Mouse (Mus musculus): ENCODE measurements around the gene Syngr1. TPM values are rescaled to one million over a fixed set of nuclear protein-coding genes. Genes with fewer than 3 reads are reported as not detected.
"Not testable (repeated sequence)": the region's sequence is repeated elsewhere in the genome, so short reads cannot be mapped to it uniquely, and the experiment has no call there.

The Syngr1 gene
- total RNA-seq, 2 experiments from 2014 or later: 46.1 to 46.4 TPM

DNA sequence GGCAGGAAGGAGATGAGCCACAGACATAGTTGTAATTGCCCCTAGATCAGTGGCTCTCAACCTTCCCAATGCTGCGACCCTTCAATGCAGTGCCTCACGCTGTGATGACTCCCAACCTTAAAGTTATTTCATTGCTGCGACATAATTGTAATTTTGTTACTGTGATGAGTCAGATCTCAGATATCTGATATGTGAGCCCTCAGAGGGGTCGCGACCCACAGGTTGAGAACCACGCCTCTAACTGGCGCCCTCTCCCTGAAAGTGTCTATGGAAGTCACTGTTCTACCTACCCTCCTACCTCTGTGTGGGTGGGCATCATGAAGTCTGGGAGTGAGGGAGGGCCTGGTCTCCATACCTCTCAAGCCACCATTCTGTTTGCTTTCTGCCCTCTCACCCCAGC is 23.3 kb downstream of the Syngr1 start:
- no peak overlapping the region for H3K27ac ChIP-seq
- no peak for DNase-seq
- TF ChIP-seq CTCF (IDR thresholded peaks at IDR 0.05): no peak
- intact Hi-C loops (cut with DNase I): no loop called here
- H3K4me3 ChIP-seq: no peak overlapping the region

DNA sequence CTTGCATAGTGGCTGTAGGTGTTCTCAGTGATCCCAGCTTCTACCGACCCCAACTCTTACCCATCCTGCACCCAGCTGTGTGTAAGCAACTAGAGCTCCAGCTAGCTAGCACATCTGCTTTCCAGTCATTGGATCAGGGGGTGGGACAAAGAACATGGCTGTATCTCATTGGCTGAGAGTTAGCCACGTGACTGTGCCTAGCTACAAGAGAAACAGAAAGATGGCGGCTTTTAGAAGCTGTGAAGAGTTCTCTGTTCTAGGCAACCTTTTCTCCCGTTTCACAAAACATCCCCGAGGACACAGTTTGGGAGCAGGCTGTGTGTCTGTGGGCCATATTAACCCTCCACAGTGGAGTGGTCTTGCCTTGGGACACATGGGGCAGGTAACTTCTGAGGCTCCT is 24.1 kb downstream of the Syngr1 start:
- no peak overlapping the region for H3K27ac ChIP-seq
- intact Hi-C loops (cut with DNase I): no loop called here
- DNase-seq: no peak
- TF ChIP-seq CTCF (IDR thresholded peaks at IDR 0.05): no peak
- H3K4me3 ChIP-seq: no peak overlapping the region

DNA sequence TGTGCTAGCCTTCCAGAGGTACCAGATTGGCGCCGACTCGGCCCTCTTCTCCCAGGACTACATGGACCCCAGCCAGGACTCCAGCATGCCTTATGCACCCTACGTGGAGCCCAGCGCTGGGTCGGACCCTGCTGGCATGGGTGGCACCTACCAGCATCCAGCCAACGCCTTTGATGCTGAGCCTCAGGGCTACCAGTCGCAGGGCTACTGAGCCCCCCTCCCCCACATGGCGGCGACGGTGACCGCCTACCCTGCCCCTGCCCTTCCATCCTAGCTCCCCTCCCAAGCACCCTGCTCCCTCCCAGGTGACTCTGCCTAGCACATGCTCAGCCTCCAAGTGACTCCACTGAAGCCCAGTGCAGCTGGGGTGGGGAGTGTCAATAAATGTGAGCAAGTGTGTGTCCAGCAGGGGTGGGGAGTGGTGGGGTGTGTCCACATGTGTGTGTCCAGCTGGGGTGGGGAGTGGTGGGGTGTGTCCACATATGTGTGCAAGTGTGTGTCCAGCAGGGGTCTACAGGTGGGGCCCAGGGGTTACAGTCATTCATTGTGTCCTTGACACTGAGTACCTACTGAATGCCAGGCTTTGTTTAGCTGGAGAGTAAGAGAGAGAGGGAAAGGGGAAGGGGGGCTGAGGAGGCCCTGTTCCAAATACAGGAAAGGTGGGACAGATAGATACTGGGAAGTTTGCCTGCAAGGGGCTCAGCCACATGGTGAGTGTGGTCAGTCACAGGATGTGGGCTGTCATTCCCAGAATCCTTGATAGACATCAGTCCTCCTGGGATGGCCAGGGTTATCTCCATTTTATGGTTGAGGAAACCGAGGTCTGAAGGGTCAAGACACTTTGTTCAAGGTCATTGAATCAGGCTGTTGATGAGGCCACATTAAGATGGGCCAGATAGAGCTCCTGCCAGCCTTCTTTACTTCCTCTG is 25.0 kb downstream of the Syngr1 start:
- peak; percentile 14 for DNase-seq
- TF ChIP-seq CTCF (IDR thresholded peaks at IDR 0.05): no peak
- Histone ChIP-seq H3K4me3 (no peak overlapping the region), H3K27ac (no peak overlapping the region)
- intact Hi-C loops (cut with DNase I): no loop called here

DNA sequence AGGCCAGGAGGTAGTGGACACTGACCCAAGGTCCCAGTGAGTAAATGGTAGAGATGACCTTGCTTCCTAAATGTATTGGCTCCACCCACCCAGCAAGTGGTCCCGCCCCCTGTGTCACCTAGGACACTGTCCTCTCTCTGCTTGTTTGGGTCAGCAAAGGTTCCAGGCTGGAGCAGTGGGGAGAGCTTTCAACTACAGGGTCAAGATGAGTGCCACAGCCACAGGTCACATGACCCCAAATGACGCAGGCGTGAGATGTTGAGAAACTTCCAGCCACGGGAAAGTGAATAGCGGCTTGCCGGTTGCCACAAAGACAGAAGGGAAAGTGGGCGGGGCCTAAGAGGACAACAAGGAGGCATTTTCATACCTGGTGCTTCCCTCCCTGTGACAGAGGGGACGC is 26.0 kb downstream of the Syngr1 start:
- peak; percentile 9 for DNase-seq
- H3K4me3 ChIP-seq: no peak overlapping the region
- no peak for TF ChIP-seq CTCF (IDR thresholded peaks at IDR 0.05)
- H3K27ac ChIP-seq: no peak overlapping the region
- intact Hi-C loops (cut with DNase I): no loop called here

DNA sequence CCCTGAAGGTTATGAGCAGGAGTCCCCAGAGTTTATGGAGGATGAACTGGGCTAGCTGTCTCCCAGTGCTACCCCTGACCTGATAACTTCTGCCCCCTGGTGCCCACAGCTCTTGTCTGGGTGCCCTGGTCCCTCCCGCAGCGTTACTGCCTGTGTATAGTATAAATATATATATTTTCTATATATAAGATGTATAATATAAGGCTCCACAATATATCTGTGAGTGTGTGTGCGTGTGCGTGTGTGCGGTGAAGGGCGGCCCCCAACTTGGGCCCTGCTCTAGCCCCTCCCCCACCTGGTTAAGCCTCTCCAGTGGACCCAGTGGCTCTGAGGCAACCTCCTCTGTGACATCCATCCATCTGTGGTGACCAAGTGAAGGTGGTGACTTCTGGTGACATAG is 27.9 kb downstream of the Syngr1 start:
- intact Hi-C loops (cut with DNase I): no loop called here
- no peak for TF ChIP-seq CTCF (IDR thresholded peaks at IDR 0.05)
- DNase-seq: peak; percentile 8

DNA sequence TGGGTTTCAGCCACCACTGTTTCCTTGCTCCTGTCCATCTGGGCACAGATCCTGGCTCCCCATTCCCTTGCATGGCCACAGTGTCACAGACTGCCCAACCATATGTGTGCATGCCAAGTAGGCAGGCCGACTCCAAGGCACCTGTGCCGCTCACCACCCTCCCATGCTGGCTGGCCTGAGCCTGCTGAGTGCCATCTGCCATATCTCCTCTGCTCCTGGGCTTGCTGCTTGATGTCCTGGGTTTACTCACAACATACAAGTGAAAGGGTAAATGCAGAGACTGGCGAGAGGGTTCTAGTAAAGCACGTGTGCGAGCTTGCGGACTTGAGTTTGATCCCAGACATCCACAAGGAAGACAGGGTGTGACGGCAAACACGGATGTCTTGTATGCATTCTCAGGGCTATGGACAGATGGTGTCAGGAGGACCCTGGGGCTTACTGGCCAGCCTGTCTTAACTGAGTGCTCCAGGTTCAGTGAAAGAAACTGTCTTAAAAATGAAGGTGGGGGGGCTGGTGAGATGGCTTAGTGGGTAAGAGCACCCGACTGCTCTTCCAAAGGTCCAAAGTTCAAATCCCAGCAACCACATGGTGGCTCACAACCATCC is 30.7 kb downstream of the Syngr1 start:
- Histone ChIP-seq H3K27ac (no peak overlapping the region), H3K4me3 (no peak overlapping the region)
- peak; percentile 59 for DNase-seq
- no peak for TF ChIP-seq CTCF (IDR thresholded peaks at IDR 0.05)
- intact Hi-C loops (cut with DNase I): no loop called here

More for the DNA sequence above, 27.9 kb downstream of the Syngr1 start:
- Histone ChIP-seq H3K4me3 (no peak overlapping the region), H3K27ac (no peak overlapping the region)

DNA sequence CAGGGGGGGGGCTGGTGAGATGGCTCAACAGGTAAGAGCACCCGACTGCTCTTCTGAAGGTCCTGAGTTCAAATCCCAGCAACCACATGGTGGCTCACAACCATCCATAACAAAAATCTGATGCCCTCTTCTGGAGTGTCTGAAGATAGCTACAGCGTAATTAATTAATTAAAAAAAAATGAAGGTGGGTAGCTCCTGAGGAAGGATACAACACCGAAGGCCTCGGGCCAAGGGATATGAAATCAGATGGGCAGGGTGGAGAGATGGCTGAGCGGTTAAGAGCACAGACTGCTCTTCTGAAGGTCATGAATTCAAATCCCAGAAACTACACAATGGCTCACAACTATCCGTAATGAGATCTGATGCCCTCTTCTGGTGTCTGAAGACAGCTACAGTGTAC is 31.3 kb downstream of the Syngr1 start:
- intact Hi-C loops (cut with DNase I); H3K4me3 ChIP-seq; DNase-seq; H3K27ac ChIP-seq: not testable (repeated sequence)

DNA sequence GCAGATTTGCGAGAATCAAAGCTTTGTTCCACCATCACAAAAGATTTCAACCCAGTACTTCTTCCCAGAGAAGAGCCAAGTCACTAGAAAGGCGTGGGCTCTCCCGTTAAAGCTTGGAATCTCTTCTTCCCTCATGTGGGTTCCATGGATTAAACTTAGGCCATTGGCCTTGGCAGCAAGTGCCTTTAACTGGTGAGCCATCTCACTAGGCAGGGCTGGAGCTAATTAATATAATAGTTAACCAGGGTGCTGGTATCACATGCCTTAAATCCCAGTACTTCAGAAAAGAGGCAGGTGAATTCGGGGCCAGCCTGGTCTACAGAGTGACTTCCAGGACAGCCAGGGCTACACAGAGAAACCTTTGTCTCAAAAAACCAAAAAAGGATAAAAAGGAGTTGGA is 33.5 kb downstream of the Syngr1 start:
- Histone ChIP-seq H3K27ac (no peak overlapping the region), H3K4me3 (no peak overlapping the region)
- intact Hi-C loops (cut with DNase I): no loop called here
- no peak for TF ChIP-seq CTCF (IDR thresholded peaks at IDR 0.05)
- no peak for DNase-seq

DNA sequence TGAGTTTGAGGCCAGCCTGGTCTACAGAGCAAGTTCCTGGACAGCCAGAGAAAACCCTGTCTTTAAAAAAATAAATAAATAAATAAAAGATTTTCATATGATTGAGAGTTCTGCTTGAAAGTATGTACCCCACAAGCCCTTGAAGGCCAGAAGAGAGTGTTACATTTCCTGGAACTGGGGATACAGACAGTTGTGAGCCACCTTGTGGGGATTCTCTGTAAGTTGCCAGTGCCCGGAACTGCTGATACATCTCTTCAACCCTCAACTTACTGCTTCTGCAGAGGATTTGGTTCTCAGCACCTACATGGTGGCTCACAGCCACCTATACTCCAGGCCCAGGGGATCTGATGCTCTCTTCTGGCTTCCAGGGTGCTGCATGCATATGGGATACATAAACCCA is 36.1 kb downstream of the Syngr1 start:
- no peak; the same call in 1 of the 2 replicates for TF ChIP-seq CTCF (IDR thresholded peaks at IDR 0.05)
- intact Hi-C loops (cut with DNase I): no loop called here
- DNase-seq: no peak
- Histone ChIP-seq H3K4me3 (no peak overlapping the region), H3K27ac (no peak overlapping the region)

DNA sequence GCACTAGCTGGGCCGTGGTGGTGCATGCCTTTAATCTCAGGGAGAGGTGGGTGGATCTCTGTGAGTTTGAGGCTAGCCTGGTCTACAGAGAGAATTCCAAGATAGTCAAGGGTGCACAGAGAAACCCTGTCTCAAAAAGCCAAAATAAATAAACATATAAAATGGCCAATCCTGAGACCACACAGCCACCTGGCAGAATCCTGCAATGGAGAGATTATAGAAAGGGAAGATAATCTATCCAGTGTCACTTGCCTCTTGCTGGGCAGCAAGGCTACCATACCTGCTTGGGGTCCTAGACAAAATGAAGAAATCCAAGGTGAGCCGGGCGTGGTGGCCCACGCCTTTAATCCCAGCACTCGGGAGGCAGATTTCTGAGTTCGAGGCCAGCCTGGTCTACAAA is 38.8 kb downstream of the Syngr1 start:
- H3K27ac ChIP-seq: no peak overlapping the region
- no peak for DNase-seq
- no peak for TF ChIP-seq CTCF (IDR thresholded peaks at IDR 0.05)

DNA sequence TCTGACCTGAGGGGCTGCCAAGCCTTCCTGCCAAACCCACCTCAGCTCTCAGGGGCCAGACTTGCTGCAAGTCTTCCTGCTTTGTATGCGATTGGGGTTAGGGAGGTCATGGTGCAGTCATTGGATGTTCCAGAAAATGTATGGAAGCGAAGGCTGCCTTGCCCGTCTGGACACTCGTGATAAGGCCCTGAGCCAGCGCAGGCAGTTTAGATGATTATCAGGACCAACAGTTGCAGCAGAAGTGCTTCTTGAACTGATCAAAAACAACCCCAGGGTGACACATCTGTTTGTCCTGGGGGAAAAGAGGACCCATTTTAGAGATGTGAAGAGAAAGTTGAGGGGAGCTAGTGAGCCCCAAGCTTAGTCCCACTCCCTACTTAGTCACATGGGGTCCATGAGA is 39.6 kb downstream of the Syngr1 start:
- no peak for DNase-seq
- TF ChIP-seq CTCF (IDR thresholded peaks at IDR 0.05): no peak
- no peak overlapping the region for H3K27ac ChIP-seq
- H3K4me3 ChIP-seq: no peak overlapping the region
- intact Hi-C loops (cut with DNase I): no loop called here

More for the DNA sequence above, 38.8 kb downstream of the Syngr1 start:
- intact Hi-C loops (cut with DNase I): no loop called here
- no peak overlapping the region for H3K4me3 ChIP-seq

DNA sequence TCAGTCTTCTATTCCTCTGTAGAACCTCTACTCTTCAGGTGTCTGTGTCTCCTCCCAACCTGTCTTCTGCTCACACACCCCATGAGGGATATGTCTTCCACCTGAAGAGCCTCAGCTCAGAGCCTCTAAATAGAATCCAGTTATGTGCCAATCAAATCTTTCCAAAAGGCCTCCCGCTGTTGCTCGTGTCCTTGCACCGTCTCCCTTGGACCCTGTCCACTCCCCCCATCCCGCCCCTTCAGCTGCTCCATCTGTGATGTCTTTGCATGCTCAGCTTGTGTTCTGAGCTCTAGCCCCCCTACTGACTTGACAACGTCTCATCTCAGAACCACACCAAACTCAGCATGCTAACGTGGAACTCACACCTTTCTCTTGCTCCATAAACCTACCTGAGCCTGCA is 40.3 kb downstream of the Syngr1 start:
- intact Hi-C loops (cut with DNase I): no loop called here
- no peak for TF ChIP-seq CTCF (IDR thresholded peaks at IDR 0.05)
- Histone ChIP-seq H3K4me3 (no peak overlapping the region), H3K27ac (no peak overlapping the region)
- DNase-seq: no peak

DNA sequence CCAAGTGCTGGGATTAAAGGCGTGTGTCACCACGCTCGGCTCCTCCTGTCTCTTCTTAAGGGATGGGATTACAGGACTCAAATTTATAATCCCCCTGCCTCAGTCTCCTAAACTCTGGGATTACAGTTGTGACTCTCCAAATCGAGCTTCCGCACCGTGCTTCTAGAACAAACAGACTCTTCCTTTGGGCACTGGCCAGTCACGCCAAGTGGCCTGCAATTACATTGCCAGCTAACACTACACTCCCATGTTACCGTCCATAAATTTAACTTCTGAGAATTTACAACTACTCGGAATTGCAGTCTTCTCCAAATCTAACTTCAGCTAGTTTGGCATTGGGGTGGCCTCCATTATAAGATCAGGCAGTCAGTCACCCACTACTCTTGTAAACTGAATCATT is 41.3 kb downstream of the Syngr1 start:
- TF ChIP-seq CTCF (IDR thresholded peaks at IDR 0.05): no peak
- intact Hi-C loops (cut with DNase I): loop anchor here (2.0 kb wide), 1 partner anchor 42 kb away; the partner anchor contains the start of genes Rpl3 and Syngr1
- H3K27ac ChIP-seq: peak overlapping the region; percentile 98
- H3K4me3 ChIP-seq: peak overlapping the region; percentile 95
- DNase-seq: no peak

Data from gastrocnemius, adult 2 months (tissue).